Mouse (Mus musculus): Measurements from ENCODE around the gene Aqp3. TPM values are rescaled to one million over a fixed set of nuclear protein-coding genes. Genes with fewer than 3 reads are reported as not detected.

Aqp3 gene
- polyA plus RNA-seq, 1 experiment from 2014 or later: 2.2 TPM

DNA sequence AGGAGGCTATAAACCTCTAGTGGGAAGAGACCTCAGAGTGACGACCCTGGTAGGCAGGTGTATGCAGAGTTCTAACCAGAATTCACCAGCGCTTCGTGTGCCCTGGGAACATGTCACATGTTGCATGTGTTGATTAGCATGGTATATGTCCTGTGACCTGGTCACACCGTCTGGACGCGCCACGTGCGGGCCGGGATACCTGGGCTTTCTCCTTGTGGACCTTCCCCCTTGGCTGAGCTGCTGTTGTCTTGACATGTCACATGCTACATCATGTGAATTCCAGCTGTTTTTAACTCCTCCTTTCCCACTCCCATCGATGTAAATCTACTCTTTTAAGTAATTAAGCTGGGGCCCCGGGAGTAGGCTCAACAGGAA lies 581 bp upstream of the Aqp3 start:
- H3K4me3 ChIP-seq: peak overlapping the region; percentile 40; the same call in 1 of the 2 replicates
- 9% methylated on average over 11 of the region's 11 CpGs for WGBS
- H3K27me3 ChIP-seq: peaks cover 30% of the 10 kb centered on the region
- H3K9ac ChIP-seq: no peak overlapping the region
- peak overlapping the region; percentile 86 for H3K4me2 ChIP-seq
- H3K4me1 ChIP-seq: peaks cover 38% of the 10 kb centered on the region
- H3K9me3 ChIP-seq: no peaks in the 10 kb centered on the region
- no peak for ATAC-seq (ENCODE audit: borderline replicate concordance, extremely low read depth, low FRiP score, low TSS enrichment)
- no peaks in the 10 kb centered on the region for H3K36me3 ChIP-seq
- no peak overlapping the region for H3K27ac ChIP-seq

DNA sequence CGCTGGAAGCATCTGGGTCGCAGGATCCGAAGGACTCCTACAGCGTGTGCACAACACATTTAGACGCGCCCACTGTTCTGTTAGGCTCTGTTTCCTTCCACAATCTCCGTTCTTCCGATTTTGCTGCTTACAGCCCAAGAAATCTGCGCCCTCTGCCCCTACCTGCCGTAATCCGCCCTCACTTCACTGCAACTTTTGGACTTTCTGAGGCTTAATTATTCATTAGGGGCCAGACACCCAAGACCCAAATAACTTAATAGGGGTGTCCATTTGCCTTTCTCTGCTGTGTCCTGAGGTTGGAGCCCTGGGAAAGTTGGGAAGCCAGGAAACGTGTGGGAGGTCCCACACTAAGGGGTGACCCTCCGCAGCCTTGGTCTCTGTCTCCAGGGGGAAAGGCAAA lies 602 bp downstream of the Aqp3 start:
- H3K4me1 ChIP-seq: peaks cover 38% of the 10 kb centered on the region
- WGBS: 57% methylated on average over 13 of the region's 13 CpGs
- no peak overlapping the region for H3K9ac ChIP-seq
- no peak for ATAC-seq (ENCODE audit: borderline replicate concordance, extremely low read depth, low FRiP score, low TSS enrichment)
- no peak overlapping the region for H3K27ac ChIP-seq
- H3K27me3 ChIP-seq: peaks cover 30% of the 10 kb centered on the region
- H3K4me2 ChIP-seq: peak overlapping the region; percentile 86
- H3K9me3 ChIP-seq: no peaks in the 10 kb centered on the region
- no peak overlapping the region; the same call in 1 of the 2 replicates for H3K4me3 ChIP-seq
- H3K36me3 ChIP-seq: no peaks in the 10 kb centered on the region

DNA sequence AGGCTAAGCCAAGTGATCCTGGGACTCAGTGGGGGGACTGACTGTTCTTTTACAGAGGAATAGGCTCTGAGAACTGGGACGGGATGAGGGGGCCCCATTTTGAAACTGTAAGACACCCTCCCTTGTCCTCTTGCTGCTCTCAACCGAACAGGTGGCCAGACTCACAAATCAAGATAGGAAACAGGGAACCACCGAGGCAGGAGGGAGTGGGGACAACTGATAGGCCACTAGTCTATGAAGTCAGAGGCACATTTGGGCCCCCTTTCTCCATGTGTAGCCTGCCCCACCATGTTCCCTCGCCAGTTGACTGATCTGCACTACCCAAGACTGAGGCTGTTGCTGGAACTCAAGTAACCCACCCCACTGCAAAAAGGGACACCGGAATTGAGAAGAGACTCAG lies 1.2 kb downstream of the Aqp3 start:
- Histone ChIP-seq H3K27ac (no peak overlapping the region), H3K27me3 (peaks cover 30% of the 10 kb centered on the region), H3K9me3 (no peaks in the 10 kb centered on the region), H3K4me3 (no peak overlapping the region), H3K36me3 (no peaks in the 10 kb centered on the region), H3K4me1 (peaks cover 38% of the 10 kb centered on the region), H3K4me2 (no peak overlapping the region), H3K9ac (no peak overlapping the region)
- no peak for ATAC-seq (ENCODE audit: borderline replicate concordance, extremely low read depth, low FRiP score, low TSS enrichment)
- 64% methylated on average over 5 of the region's 5 CpGs for WGBS

DNA sequence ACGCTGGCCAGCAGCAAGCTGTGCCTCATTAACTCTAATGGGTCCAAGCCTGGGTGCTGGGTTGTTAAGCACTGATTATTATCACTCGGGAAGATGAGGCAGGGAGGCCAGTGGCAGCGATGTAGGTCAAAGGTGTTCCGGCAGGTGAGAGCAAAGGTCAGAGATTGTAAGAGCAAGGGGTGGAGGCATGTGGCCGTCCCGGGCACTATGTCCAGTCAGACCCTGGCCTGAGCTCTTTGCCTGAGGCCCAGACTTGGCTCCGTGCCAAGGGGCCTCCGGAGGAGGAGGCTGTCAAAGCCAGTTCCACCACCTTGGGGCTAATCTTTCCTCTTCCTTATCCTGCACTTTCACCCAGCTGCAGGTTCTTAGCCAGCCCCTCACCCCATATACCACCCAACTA lies 1.8 kb downstream of the Aqp3 start:
- H3K4me3 ChIP-seq: no peak overlapping the region

DNA sequence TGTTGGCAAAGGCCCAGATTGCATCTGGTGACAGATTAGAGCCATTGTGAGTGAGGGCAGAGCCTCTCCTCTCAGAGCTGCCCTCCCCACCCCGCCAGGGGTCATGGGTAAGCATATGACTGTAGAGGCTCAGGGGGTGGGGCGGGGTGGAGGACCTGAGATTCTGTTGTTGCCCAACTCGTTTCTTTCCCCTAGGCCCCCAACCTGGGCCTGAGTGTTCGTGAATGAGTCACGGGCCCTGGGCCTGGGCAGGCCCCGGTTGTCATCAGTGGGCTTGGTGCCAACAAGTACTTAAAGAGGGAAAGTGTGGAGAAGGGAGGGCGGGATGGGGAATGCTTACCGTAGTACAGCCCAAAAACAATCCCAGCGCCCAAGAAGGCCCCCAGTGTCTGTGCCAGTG lies 3.6 kb downstream of the Aqp3 start:
- Histone ChIP-seq H3K27ac (peak overlapping the region; percentile 15; the same call in 1 of the 2 replicates), H3K4me1 (peaks cover 38% of the 10 kb centered on the region), H3K4me2 (no peak overlapping the region), H3K36me3 (no peaks in the 10 kb centered on the region), H3K9me3 (no peaks in the 10 kb centered on the region), H3K27me3 (peaks cover 24% of the 10 kb centered on the region), H3K9ac (no peak overlapping the region), H3K4me3 (no peak overlapping the region)
- WGBS: 33% methylated on average over 9 of the region's 9 CpGs
- ATAC-seq (ENCODE audit: borderline replicate concordance, extremely low read depth, low FRiP score, low TSS enrichment): peak; percentile 66

More for the DNA sequence above, 1.8 kb downstream of the Aqp3 start:
- no peaks in the 10 kb centered on the region for H3K9me3 ChIP-seq
- H3K27me3 ChIP-seq: peaks cover 30% of the 10 kb centered on the region
- H3K4me1 ChIP-seq: peaks cover 38% of the 10 kb centered on the region
- no peak for ATAC-seq (ENCODE audit: borderline replicate concordance, extremely low read depth, low FRiP score, low TSS enrichment)
- 34% methylated on average over 8 of the region's 8 CpGs for WGBS
- no peak overlapping the region for H3K27ac ChIP-seq
- H3K9ac ChIP-seq: no peak overlapping the region
- H3K4me2 ChIP-seq: no peak overlapping the region
- no peaks in the 10 kb centered on the region for H3K36me3 ChIP-seq

DNA sequence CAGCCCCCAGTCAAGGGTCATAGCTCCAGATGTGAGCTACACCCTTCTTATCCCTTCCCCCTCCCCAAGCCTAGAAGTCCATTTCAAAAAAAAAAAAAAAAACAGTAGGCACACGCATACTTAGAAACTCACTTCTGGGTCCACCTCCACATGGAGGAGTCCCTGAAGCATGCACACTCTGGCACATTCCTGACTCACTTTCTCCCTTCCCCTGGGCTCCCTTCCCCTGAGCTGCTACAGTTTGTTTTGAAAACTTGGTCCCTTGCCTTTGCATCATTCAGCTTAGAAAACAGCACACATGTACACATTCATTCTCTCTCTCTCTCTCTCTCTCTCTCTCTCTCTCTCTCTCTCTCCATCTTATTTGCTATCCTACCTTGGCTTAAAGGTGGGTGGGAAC lies 5.0 kb downstream of the Aqp3 start:
- no peak for ATAC-seq (ENCODE audit: borderline replicate concordance, extremely low read depth, low FRiP score, low TSS enrichment)
- Histone ChIP-seq H3K4me3 (no peak overlapping the region), H3K9me3 (no peaks in the 10 kb centered on the region), H3K4me2 (no peak overlapping the region), H3K9ac (no peak overlapping the region), H3K27ac (no peak overlapping the region), H3K27me3 (peaks cover 11% of the 10 kb centered on the region), H3K36me3 (no peaks in the 10 kb centered on the region), H3K4me1 (peaks cover 30% of the 10 kb centered on the region)
- WGBS: 47% methylated on average over 1 of the region's 1 CpGs

DNA sequence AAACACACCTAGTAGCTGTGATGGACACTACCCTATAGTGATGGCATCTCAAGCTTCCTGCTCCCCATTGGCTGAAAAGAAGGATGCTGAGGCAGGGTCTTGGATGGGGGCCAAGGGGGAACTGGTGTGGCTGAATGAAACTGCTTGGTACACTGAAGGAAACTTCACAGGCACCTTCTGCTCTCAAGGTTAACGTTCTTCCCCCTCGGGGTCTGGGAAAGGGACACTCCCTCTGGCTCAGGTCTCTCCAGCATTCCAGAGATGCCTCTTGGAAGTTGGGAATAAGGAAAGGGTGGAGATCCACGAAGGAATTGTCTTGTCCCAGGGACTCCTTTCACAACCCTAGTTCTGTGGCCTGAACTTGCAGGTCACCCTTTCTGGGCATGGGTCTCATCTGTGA lies 6.6 kb downstream of the Aqp3 start:
- Histone ChIP-seq H3K4me2 (no peak overlapping the region), H3K4me1 (peaks cover 19% of the 10 kb centered on the region), H3K36me3 (no peaks in the 10 kb centered on the region), H3K9me3 (no peaks in the 10 kb centered on the region), H3K9ac (no peak overlapping the region), H3K27me3 (no peaks in the 10 kb centered on the region; the same call in 1 of the 2 replicates), H3K4me3 (no peak overlapping the region), H3K27ac (no peak overlapping the region)
- WGBS: 16% methylated on average over 3 of the region's 3 CpGs
- no peak for ATAC-seq (ENCODE audit: borderline replicate concordance, extremely low read depth, low FRiP score, low TSS enrichment)

DNA sequence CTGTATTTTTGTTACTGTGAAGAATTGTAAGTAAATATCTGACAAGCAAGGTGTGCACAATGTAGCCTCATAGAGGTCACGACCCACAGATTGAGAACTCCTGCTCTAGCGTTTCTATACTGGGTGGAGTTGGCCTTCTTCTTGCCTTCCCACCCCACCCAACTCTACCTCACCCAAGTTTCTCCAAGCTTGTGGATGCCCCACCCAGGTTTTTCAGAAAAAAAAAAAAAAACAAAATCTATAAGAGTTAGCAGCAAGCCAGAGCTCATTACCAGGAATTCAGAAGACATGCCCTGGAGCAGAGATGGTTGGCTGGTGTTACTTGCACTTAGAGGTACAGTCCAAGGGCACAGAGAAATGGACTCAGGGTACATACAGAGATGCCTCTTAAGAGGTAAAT lies 8.3 kb downstream of the Aqp3 start:
- no peaks in the 10 kb centered on the region for H3K27me3 ChIP-seq
- no peak for ATAC-seq (ENCODE audit: borderline replicate concordance, extremely low read depth, low FRiP score, low TSS enrichment)

DNA sequence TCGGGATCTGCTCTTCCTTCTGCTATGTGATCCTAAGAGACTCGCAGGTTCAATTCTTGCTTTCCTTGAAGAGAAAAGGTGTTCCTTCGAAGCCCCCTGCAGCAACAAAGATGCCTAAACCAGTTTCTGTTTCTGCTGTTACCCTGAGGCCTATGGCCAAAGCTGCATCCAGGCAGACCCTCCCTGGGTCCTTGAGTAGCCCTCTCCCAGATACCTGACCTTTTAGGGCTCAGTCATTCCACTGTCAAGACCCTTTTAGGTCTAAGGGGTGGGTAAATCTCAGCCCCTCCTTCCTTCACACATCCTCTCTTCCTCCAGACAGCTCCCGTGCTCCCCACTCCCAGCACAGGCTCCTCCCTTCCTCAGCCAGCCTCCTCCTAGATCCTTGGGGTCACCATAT lies 8.8 kb downstream of the Aqp3 start:
- Histone ChIP-seq H3K4me2 (no peak overlapping the region), H3K9ac (no peak overlapping the region), H3K36me3 (no peaks in the 10 kb centered on the region), H3K27me3 (no peaks in the 10 kb centered on the region), H3K4me1 (peaks cover 2% of the 10 kb centered on the region), H3K4me3 (no peak overlapping the region), H3K27ac (no peak overlapping the region), H3K9me3 (no peaks in the 10 kb centered on the region)
- WGBS: 68% methylated on average over 4 of the region's 4 CpGs
- ATAC-seq (ENCODE audit: borderline replicate concordance, extremely low read depth, low FRiP score, low TSS enrichment): no peak

More for the DNA sequence above, 8.3 kb downstream of the Aqp3 start:
- no peaks in the 10 kb centered on the region for H3K9me3 ChIP-seq
- H3K27ac ChIP-seq: no peak overlapping the region
- no peaks in the 10 kb centered on the region for H3K36me3 ChIP-seq
- H3K9ac ChIP-seq: no peak overlapping the region
- H3K4me1 ChIP-seq: peaks cover 7% of the 10 kb centered on the region
- H3K4me2 ChIP-seq: no peak overlapping the region
- no peak overlapping the region for H3K4me3 ChIP-seq
- WGBS: 51% methylated on average over 2 of the region's 2 CpGs

DNA sequence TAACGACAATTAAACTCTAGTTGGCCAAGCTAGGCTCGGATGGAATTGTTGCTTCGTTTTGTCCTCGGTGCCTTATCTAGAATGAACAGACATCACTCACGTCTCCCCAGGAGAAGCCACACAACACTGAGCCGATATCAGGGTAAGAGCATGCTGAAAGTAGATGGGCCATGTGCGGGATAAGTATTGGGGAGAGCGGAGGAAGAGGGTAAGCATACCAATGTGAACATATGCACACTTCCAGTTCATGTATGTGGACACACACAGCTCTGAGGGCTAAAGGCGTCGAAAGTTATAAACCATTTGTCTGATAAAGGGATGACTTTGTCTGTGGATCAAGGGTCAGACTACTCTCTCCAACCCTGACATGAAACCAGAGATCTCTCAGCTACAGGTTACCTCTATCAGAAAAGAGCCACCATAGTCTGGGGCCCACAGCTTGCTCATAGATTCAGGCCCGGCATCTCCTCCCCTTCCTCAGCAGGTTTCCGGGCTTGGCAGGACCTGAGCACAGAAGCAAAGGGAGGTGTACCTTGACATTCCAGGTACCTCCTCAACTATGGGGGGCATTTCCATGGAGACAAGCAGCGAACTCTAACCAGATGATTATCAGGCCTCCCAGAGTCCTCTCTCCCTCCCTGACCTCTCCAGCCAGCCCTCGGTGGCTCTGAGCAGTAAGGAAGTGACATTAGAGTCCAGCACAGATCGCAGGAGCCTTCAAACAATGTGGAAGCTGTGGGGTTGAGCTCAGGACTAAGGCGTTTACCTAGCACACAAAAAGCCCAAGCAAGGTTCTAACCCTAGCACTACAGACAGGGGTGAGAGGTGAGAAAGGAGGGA lies 10.3 kb downstream of the Aqp3 start:
- 76% methylated on average over 16 of the region's 16 CpGs for WGBS
- no peaks in the 10 kb centered on the region for H3K36me3 ChIP-seq
- no peaks in the 10 kb centered on the region for H3K4me1 ChIP-seq
- H3K9me3 ChIP-seq: no peaks in the 10 kb centered on the region
- H3K9ac ChIP-seq: no peak overlapping the region
- H3K4me3 ChIP-seq: no peak overlapping the region
- no peaks in the 10 kb centered on the region for H3K27me3 ChIP-seq
- no peak overlapping the region for H3K4me2 ChIP-seq
- no peak overlapping the region for H3K27ac ChIP-seq
- ATAC-seq (ENCODE audit: borderline replicate concordance, extremely low read depth, low FRiP score, low TSS enrichment): no peak

DNA sequence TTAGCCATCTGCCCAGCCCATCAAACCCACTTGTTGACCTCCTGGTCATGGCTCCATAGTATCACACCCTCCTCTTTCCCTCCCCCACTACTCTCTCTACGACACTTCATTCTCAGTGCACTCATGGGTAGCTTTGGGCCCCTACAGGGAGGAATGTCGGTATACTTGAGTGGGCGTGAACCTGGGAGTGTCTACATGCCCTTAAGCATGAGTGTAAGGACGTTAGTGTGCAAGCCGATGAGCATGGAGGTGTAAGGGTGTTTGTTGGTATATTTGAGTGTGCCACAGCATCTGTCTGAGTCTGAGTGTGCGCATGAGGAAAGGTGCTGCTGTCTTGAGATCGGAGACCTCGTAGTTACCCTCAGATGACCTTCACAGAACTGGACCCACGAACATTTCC lies 11.0 kb downstream of the Aqp3 start:
- no peak overlapping the region for H3K9ac ChIP-seq

DNA sequence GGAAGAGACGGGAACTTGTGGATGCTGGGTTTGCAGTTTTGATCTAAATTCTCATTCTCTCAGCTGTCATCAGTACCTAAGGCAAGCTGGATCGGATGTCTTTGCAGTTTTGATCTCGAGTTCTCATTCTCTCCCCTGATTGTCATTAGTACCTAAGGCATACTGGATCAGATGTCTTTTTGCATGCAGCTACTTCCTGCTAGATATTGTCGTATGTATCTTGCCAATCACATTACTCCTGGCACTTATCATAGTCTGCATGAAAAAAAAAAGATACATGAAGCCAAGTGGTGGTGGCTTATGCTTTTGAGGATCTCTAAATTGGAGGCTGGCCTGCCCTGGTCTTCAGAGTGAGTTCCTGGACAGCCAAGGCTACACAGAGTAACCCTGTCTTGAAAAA lies 13.2 kb downstream of the Aqp3 start:
- no peaks in the 10 kb centered on the region for H3K4me1 ChIP-seq
- H3K4me3 ChIP-seq: no peak overlapping the region
- H3K36me3 ChIP-seq: no peaks in the 10 kb centered on the region
- 82% methylated on average over 4 of the region's 4 CpGs for WGBS
- H3K27ac ChIP-seq: no peak overlapping the region
- H3K4me2 ChIP-seq: no peak overlapping the region
- no peak overlapping the region for H3K9ac ChIP-seq
- no peak for ATAC-seq (ENCODE audit: borderline replicate concordance, extremely low read depth, low FRiP score, low TSS enrichment)
- no peaks in the 10 kb centered on the region for H3K9me3 ChIP-seq
- no peaks in the 10 kb centered on the region for H3K27me3 ChIP-seq

More for the DNA sequence above, 11.0 kb downstream of the Aqp3 start:
- no peaks in the 10 kb centered on the region for H3K4me1 ChIP-seq
- no peak for ATAC-seq (ENCODE audit: borderline replicate concordance, extremely low read depth, low FRiP score, low TSS enrichment)
- H3K4me3 ChIP-seq: no peak overlapping the region
- H3K36me3 ChIP-seq: no peaks in the 10 kb centered on the region
- H3K27ac ChIP-seq: no peak overlapping the region
- no peaks in the 10 kb centered on the region for H3K27me3 ChIP-seq
- no peak overlapping the region for H3K4me2 ChIP-seq
- WGBS: 68% methylated on average over 9 of the region's 9 CpGs
- no peaks in the 10 kb centered on the region for H3K9me3 ChIP-seq

All from lung, embryonic 15.5 days (tissue).